Mouse (Mus musculus): ENCODE measurements around the gene Dst. TPM values are rescaled to one million over a fixed set of nuclear protein-coding genes. Genes with fewer than 3 reads are reported as not detected.

Dst gene
- polyA plus RNA-seq, 1 experiment from 2014 or later: 24.9 TPM

- Histone ChIP-seq H3K4me1 (ENCODE audit: control insufficient read depth, insufficient read depth, low read length) (no peaks in the 10 kb centered on the region), H3K9me3 (replicated peaks; ENCODE audit: control insufficient read depth, low read length) (no peaks in the 10 kb centered on the region), H3K36me3 (ENCODE audit: control insufficient read depth, insufficient read depth, low read length) (peaks cover 22% of the 10 kb centered on the region), H3K4me2 (ENCODE audit: low read length) (no peak overlapping the region), H3K9ac (ENCODE audit: low read length) (no peak overlapping the region), H3K27ac (ENCODE audit: low read depth, low read length) (no peak overlapping the region), H3K4me3 (ENCODE audit: low read depth, low read length) (no peak overlapping the region), H3K27me3 (replicated peaks; ENCODE audit: control insufficient read depth, insufficient read depth, low read length) (no peaks in the 10 kb centered on the region)
- DNase-seq (ENCODE audit: low spot score): no peak
- WGBS: 74% methylated on average over 8 of the region's 8 CpGs
- ATAC-seq: peak; percentile 15; the same call in 1 of the 2 replicates
These were observed 402.7 kb downstream of the Dst start for GRCm38 (mm10) chr1:34310532-34311250.

- 96% methylated on average over 4 of the region's 4 CpGs for WGBS
- no peak overlapping the region for H3K9ac ChIP-seq (ENCODE audit: low read length)
These were observed 404.8 kb downstream of the Dst start for GRCm38 (mm10) chr1:34312806-34313205.

GRCm38 (mm10) chr1:34315381-34315780 is 407.4 kb downstream of the Dst start:
- DNase-seq (ENCODE audit: low spot score) (no peak), ATAC-seq (no peak)
- Histone ChIP-seq H3K4me2 (ENCODE audit: low read length) (no peak overlapping the region), H3K36me3 (ENCODE audit: control insufficient read depth, insufficient read depth, low read length) (no peaks in the 10 kb centered on the region), H3K9me3 (replicated peaks; ENCODE audit: control insufficient read depth, low read length) (no peaks in the 10 kb centered on the region), H3K4me1 (ENCODE audit: control insufficient read depth, insufficient read depth, low read length) (no peaks in the 10 kb centered on the region), H3K4me3 (ENCODE audit: low read depth, low read length) (no peak overlapping the region), H3K27ac (ENCODE audit: low read depth, low read length) (no peak overlapping the region), H3K9ac (ENCODE audit: low read length) (no peak overlapping the region), H3K27me3 (replicated peaks; ENCODE audit: control insufficient read depth, insufficient read depth, low read length) (no peaks in the 10 kb centered on the region)
- WGBS: 85% methylated on average over 5 of the region's 5 CpGs

More at GRCm38 (mm10) chr1:34312806-34313205, 404.8 kb downstream of the Dst start:
- no peak overlapping the region for H3K4me2 ChIP-seq (ENCODE audit: low read length)
- peaks cover 6% of the 10 kb centered on the region for H3K36me3 ChIP-seq (ENCODE audit: control insufficient read depth, insufficient read depth, low read length)
- no peaks in the 10 kb centered on the region for H3K27me3 ChIP-seq (replicated peaks; ENCODE audit: control insufficient read depth, insufficient read depth, low read length)
- H3K9me3 ChIP-seq (replicated peaks; ENCODE audit: control insufficient read depth, low read length): no peaks in the 10 kb centered on the region
- no peak overlapping the region for H3K4me3 ChIP-seq (ENCODE audit: low read depth, low read length)
- DNase-seq (ENCODE audit: low spot score) (no peak), ATAC-seq (no peak)
- no peaks in the 10 kb centered on the region for H3K4me1 ChIP-seq (ENCODE audit: control insufficient read depth, insufficient read depth, low read length)
- no peak overlapping the region for H3K27ac ChIP-seq (ENCODE audit: low read depth, low read length)

GRCm38 (mm10) chr1:34324255-34324654 is 416.2 kb downstream of the Dst start:
- 75% methylated on average over 7 of the region's 7 CpGs for WGBS
- ATAC-seq (no peak), DNase-seq (ENCODE audit: low spot score) (no peak)
- Histone ChIP-seq H3K36me3 (ENCODE audit: control insufficient read depth, insufficient read depth, low read length) (no peaks in the 10 kb centered on the region), H3K9ac (ENCODE audit: low read length) (no peak overlapping the region), H3K4me3 (ENCODE audit: low read depth, low read length) (no peak overlapping the region), H3K27ac (ENCODE audit: low read depth, low read length) (no peak overlapping the region), H3K4me1 (ENCODE audit: control insufficient read depth, insufficient read depth, low read length) (no peaks in the 10 kb centered on the region), H3K4me2 (ENCODE audit: low read length) (no peak overlapping the region), H3K9me3 (replicated peaks; ENCODE audit: control insufficient read depth, low read length) (no peaks in the 10 kb centered on the region), H3K27me3 (replicated peaks; ENCODE audit: control insufficient read depth, insufficient read depth, low read length) (no peaks in the 10 kb centered on the region)

- Histone ChIP-seq H3K27me3 (replicated peaks; ENCODE audit: control insufficient read depth, insufficient read depth, low read length) (no peaks in the 10 kb centered on the region), H3K9ac (ENCODE audit: low read length) (no peak overlapping the region), H3K4me2 (ENCODE audit: low read length) (no peak overlapping the region), H3K4me3 (ENCODE audit: low read depth, low read length) (no peak overlapping the region), H3K4me1 (ENCODE audit: control insufficient read depth, insufficient read depth, low read length) (no peaks in the 10 kb centered on the region), H3K36me3 (ENCODE audit: control insufficient read depth, insufficient read depth, low read length) (no peaks in the 10 kb centered on the region), H3K9me3 (replicated peaks; ENCODE audit: control insufficient read depth, low read length) (no peaks in the 10 kb centered on the region), H3K27ac (ENCODE audit: low read depth, low read length) (no peak overlapping the region)
- DNase-seq (ENCODE audit: low spot score) (no peak), ATAC-seq (no peak)
- WGBS: 86% methylated on average over 6 of the region's 6 CpGs
These were observed 420.6 kb downstream of the Dst start for GRCm38 (mm10) chr1:34328606-34329005.

- H3K4me3 ChIP-seq (ENCODE audit: low read depth, low read length): no peak overlapping the region
- no peaks in the 10 kb centered on the region for H3K27me3 ChIP-seq (replicated peaks; ENCODE audit: control insufficient read depth, insufficient read depth, low read length)
- H3K36me3 ChIP-seq (ENCODE audit: control insufficient read depth, insufficient read depth, low read length): no peaks in the 10 kb centered on the region
- H3K27ac ChIP-seq (ENCODE audit: low read depth, low read length): no peak overlapping the region
- no peak for ATAC-seq
- WGBS: 86% methylated on average over 3 of the region's 3 CpGs
- H3K4me1 ChIP-seq (ENCODE audit: control insufficient read depth, insufficient read depth, low read length): no peaks in the 10 kb centered on the region
- no peaks in the 10 kb centered on the region for H3K9me3 ChIP-seq (replicated peaks; ENCODE audit: control insufficient read depth, low read length)
- H3K9ac ChIP-seq (ENCODE audit: low read length): no peak overlapping the region
- no peak for DNase-seq (ENCODE audit: low spot score)
- H3K4me2 ChIP-seq (ENCODE audit: low read length): no peak overlapping the region
These were observed 423.7 kb downstream of the Dst start for GRCm38 (mm10) chr1:34331767-34332166.

Small RNA genes within 50 kb of the gene (microRNA-seq; reads per million reads assigned to microRNA genes)
- gene Mir6896: not detected

Other genes with a start within 250 kb of the Dst start
- 36.8 and 37.4 TPM in 2 replicates for gene Prim2, start 238.4 kb upstream of the Dst start, polyA plus RNA-seq (2014; fragmentation: Nextera tagmentation; extraction: Ambion mirVana)
- gene Rab23, start 188.3 kb upstream of the Dst start, polyA plus RNA-seq (2014; fragmentation: Nextera tagmentation; extraction: Ambion mirVana): 23.7 and 28.2 TPM in 2 replicates
- 23.9 and 28.5 TPM in 2 replicates for gene Bag2, start 150.4 kb upstream of the Dst start, polyA plus RNA-seq (2014; fragmentation: Nextera tagmentation; extraction: Ambion mirVana)
- gene Zfp451, start 93.6 kb upstream of the Dst start, polyA plus RNA-seq (2014; fragmentation: Nextera tagmentation; extraction: Ambion mirVana): 43.4 and 54.2 TPM in 2 replicates
- gene Bend6, start 409 bp upstream of the Dst start, polyA plus RNA-seq (2014; fragmentation: Nextera tagmentation; extraction: Ambion mirVana): 32.2 and 40.3 TPM in 2 replicates

Measured in forebrain, embryonic 14.5 days (tissue).